Mouse (Mus musculus) lung, embryonic 14.5 days (tissue): Measurements from ENCODE around the gene Pfkm. TPM values are rescaled to one million over a fixed set of nuclear protein-coding genes. Genes with fewer than 3 reads are reported as not detected.

Experiments
- ATAC-seq: fragments of 200-750 bp; cut with Nextera tagmentation; 2 replicates; pipeline ENCODE4 v1.8.0; 2017; ENCODE audit warnings: mild to moderate bottlenecking, moderate TSS enrichment, moderate library complexity; ENCODE audit not compliant: insufficient read depth
- DNase-seq: peaks from one replicate; pipeline ENCODE4 v3.0.0-alpha.2; 2015
- H3K27ac ChIP-seq: fragments of 300-500 bp; sonication (generic); 2 replicates; pipeline ENCODE4 v1.5.1; 2014; ENCODE audit warnings: low read depth, mild to moderate bottlenecking, moderate library complexity
- H3K27me3 ChIP-seq: fragments of 300-500 bp; sonication (generic); 2 replicates; pipeline ENCODE4 v1.6.1; 2014; ENCODE audit warnings: low read length, control low read depth; ENCODE audit not compliant: insufficient read depth
- H3K36me3 ChIP-seq: fragments of 300-500 bp; sonication (generic); 2 replicates; pipeline ENCODE4 v1.6.1; 2014; ENCODE audit warnings: control low read depth; ENCODE audit not compliant: insufficient read depth
- H3K4me1 ChIP-seq: fragments of 300-500 bp; sonication (generic); 2 replicates; pipeline ENCODE4 v1.6.1; 2014; ENCODE audit warnings: antibody characterized with exemption, control low read depth; ENCODE audit not compliant: insufficient read depth
- H3K4me2 ChIP-seq: fragments of 300-500 bp; sonication (generic); 2 replicates; pipeline ENCODE4 v1.6.1; 2014; ENCODE audit warnings: mild to moderate bottlenecking
- H3K4me3 ChIP-seq: fragments of 300-500 bp; sonication (generic); 2 replicates; pipeline ENCODE4 v1.5.1; 2014; ENCODE audit warnings: low read depth, low read length
- H3K9ac ChIP-seq: fragments of 300-500 bp; sonication (generic); 2 replicates; pipeline ENCODE4 v1.6.1; 2014
- H3K9me3 ChIP-seq: fragments of 300-500 bp; sonication (generic); 2 replicates; pipeline ENCODE4 v1.6.1; 2016; ENCODE audit warnings: low read depth, low read length, control low read depth
- CTCF ChIP-seq: IDR thresholded peaks from 2 replicates; pipeline ENCODE4 v1.5.1; 2016; ENCODE audit warnings: antibody characterized with exemption, low read depth
- WGBS: fragments of 180-500 bp; shearing (Covaris S2); extraction: QIAGEN DNeasy Blood & Tissue Kit; methylation state at CpG from one replicate; pipeline ENCODE4 v1.1.7; 2014; 5-methylcytosine and 5-hydroxymethylcytosine counted together
- polyA plus RNA-seq: library from polyadenylated mRNA; unstranded; fragments of >200 nt; fragmentation: Nextera tagmentation; extraction: Ambion mirVana; gene quantifications from 2 replicates; pipeline ENCODE4 v1.2.1, GENCODE M21; 2014

Gene Pfkm
- polyA plus RNA-seq, 1 experiment from 2014 or later: 26.2 TPM

GRCm38 (mm10) chr15:98076901-98077300, 15.5 kb upstream of the Pfkm start:
- no peak overlapping the region for H3K27ac ChIP-seq
- H3K36me3 ChIP-seq: peaks cover 71% of the 10 kb centered on the region
- WGBS: 88% methylated on average over 6 of the region's 6 CpGs
- no peak overlapping the region for H3K9ac ChIP-seq
- TF ChIP-seq CTCF: no peak
- no peaks in the 10 kb centered on the region for H3K27me3 ChIP-seq
- H3K4me2 ChIP-seq: no peak overlapping the region
- H3K9me3 ChIP-seq: no peaks in the 10 kb centered on the region
- no peaks in the 10 kb centered on the region for H3K4me1 ChIP-seq
- no peak for DNase-seq
- H3K4me3 ChIP-seq: no peak overlapping the region
- no peak for ATAC-seq

DNA sequence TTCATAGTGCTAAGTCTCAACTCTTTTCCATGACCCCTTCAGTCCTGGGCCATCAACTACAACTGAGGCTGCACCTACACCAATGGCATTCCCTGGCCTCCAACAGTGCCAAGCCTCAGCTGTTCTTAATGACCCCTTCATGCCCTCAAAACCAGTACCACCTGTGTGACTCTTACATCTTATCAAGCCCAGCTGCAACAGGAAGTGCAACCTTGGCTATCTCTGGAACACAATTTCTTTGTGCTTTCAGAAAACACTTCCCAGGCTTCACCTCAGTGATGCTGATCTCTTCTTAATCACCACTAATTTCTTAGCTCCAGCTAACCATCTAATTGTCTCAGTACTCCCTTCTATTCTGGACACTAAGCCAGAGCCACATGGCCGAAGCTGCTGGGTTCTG, 3.5 kb upstream of the Pfkm start:
- DNase-seq (no peak), ATAC-seq (no peak)
- Histone ChIP-seq H3K9me3 (no peaks in the 10 kb centered on the region), H3K4me1 (peaks cover 7% of the 10 kb centered on the region; the same call in 1 of the 2 replicates), H3K27me3 (no peaks in the 10 kb centered on the region), H3K4me2 (no peak overlapping the region), H3K4me3 (no peak overlapping the region), H3K9ac (no peak overlapping the region), H3K27ac (no peak overlapping the region), H3K36me3 (peaks cover 38% of the 10 kb centered on the region)
- no peak for TF ChIP-seq CTCF
- 82% methylated on average over 1 of the region's 1 CpGs for WGBS

- WGBS: 73% methylated on average over 9 of the region's 9 CpGs
- Histone ChIP-seq H3K36me3 (peaks cover 32% of the 10 kb centered on the region), H3K4me1 (peaks cover 7% of the 10 kb centered on the region; the same call in 1 of the 2 replicates), H3K9ac (no peak overlapping the region), H3K9me3 (no peaks in the 10 kb centered on the region), H3K27me3 (no peaks in the 10 kb centered on the region), H3K4me3 (no peak overlapping the region), H3K27ac (no peak overlapping the region), H3K4me2 (no peak overlapping the region)
- ATAC-seq (no peak), DNase-seq (peak; percentile 58)
- TF ChIP-seq CTCF: peak; percentile 61
These were observed 2.8 kb upstream of the Pfkm start for GRCm38 (mm10) chr15:98089421-98090183.

DNA sequence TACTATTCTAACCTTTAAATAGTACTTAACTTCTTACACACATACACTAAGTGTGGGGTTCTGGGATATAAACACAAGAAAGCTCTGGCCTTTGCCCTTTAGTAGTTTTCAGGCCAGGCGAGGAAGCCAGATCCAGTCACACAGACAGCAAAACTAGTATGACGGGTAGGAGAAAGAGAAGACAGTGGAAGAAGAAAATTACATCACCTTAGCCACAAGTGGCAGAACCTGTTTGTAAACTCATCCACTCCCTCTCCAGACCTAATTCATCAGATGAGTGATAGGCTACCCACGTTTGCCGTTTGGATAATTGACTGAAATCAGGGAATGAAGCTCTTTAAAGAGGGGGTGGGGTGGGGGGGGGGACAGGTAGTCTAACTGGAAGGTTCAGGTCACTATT, 548 bp upstream of the Pfkm start:
- Histone ChIP-seq H3K27me3 (no peaks in the 10 kb centered on the region), H3K4me3 (peak overlapping the region; percentile 89), H3K9ac (peak overlapping the region; percentile 94), H3K9me3 (no peaks in the 10 kb centered on the region), H3K4me2 (peak overlapping the region; percentile 72), H3K4me1 (peaks cover 7% of the 10 kb centered on the region; the same call in 1 of the 2 replicates), H3K36me3 (peaks cover 11% of the 10 kb centered on the region; the same call in 1 of the 2 replicates), H3K27ac (no peak overlapping the region)
- DNase-seq (no peak), ATAC-seq (no peak)
- WGBS: 21% methylated on average over 4 of the region's 4 CpGs
- TF ChIP-seq CTCF: no peak

DNA sequence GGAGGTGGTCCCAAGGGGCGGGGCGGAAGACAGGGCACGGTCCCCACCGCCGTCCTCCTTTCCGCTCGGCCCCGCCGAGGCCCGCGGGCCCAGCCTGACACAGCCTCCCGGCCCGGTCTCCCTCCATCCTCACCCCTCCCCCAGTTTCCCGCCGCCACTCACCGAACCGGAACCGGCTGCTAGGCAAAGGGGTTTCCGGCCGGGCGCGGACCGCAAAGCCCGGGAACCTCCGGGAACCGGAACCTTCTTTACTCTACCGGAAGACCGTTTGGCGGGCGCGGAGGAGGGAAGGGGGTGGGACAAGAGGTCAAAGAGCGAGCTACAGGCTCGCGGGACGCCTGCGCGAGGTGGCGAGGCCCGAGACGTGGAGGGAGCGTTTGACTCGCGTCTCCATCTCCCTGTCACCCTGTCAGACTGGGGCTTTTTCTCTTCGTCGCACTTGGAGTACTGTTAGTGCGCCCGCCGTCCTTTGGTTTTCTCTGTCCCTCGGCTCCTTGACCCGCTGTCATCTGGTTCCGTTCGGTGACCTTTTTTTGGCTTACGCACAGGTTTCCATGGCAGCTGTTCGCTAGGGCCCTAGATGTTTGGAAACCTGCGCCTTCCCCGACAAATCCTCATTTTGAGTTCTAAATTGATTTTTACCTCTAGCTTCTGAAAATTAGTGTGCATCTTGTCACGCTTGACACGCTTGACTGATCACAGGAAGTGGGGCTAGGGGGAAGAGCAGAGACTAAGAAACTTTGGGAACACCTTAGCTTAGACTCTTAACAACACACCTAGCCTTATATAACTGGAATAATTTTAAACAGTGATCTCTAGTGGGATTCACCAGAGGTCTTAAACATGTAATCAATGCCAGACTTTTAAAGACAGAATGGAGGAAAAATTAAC, 977 bp downstream of the Pfkm start, which contains the start of gene Senp1:
Senp1 (minus strand) TSS at position 624 of the 891 bp plus-strand sequence.
- ATAC-seq (peak; percentile 93), DNase-seq (peak; percentile 92)
- Histone ChIP-seq H3K9me3 (no peaks in the 10 kb centered on the region), H3K4me3 (peak within 1 kb of the TSS; percentile 89), H3K27me3 (no peaks in the 10 kb centered on the region), H3K4me2 (peak within 1 kb of the TSS; percentile 72), H3K4me1 (peaks cover 7% of the 10 kb centered on the region; the same call in 1 of the 2 replicates), H3K27ac (peak within 1 kb of the TSS; percentile 98), H3K9ac (peak within 1 kb of the TSS; percentile 94), H3K36me3 (peaks cover 1% of the 10 kb centered on the region; the same call in 1 of the 2 replicates)
- under 1% methylated on average over 56 of the region's 58 CpGs for WGBS
- no peak for TF ChIP-seq CTCF

GRCm38 (mm10) chr15:98094905-98095304, 2.5 kb downstream of the Pfkm start:
- no peaks in the 10 kb centered on the region for H3K9me3 ChIP-seq
- no peak overlapping the region for H3K4me3 ChIP-seq
- no peaks in the 10 kb centered on the region for H3K27me3 ChIP-seq
- H3K4me2 ChIP-seq: no peak overlapping the region
- DNase-seq: no peak
- TF ChIP-seq CTCF: no peak
- H3K4me1 ChIP-seq: peaks cover 7% of the 10 kb centered on the region; the same call in 1 of the 2 replicates
- H3K9ac ChIP-seq: no peak overlapping the region
- H3K27ac ChIP-seq: no peak overlapping the region
- ATAC-seq: no peak
- H3K36me3 ChIP-seq: no peaks in the 10 kb centered on the region
- 88% methylated on average over 12 of the region's 12 CpGs for WGBS

DNA sequence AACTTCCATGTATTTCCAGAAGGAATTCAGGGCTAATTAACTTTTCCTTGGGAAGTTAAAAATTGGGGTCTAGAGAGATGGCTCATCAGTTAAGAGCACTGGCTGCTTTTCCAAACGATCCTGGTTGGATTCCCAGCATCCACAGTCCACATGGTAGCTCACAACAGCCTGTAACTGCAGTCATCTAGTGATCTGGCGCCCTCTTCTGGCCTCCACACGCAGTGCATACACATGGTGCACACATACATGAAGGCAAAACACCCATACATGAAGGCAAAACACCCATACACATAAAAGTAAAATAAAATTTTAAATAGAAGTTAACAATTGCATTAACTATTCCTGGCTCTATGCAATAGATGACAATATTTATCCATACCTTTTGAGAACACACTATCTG, 4.6 kb downstream of the Pfkm start:
- DNase-seq (no peak), ATAC-seq (no peak)
- WGBS: 49% methylated on average over 3 of the region's 3 CpGs
- peak; percentile 48 for TF ChIP-seq CTCF
- no peak overlapping the region for H3K4me3 ChIP-seq
- H3K27ac ChIP-seq: no peak overlapping the region
- H3K36me3 ChIP-seq: no peaks in the 10 kb centered on the region
- no peak overlapping the region for H3K9ac ChIP-seq
- H3K4me2 ChIP-seq: no peak overlapping the region
- no peaks in the 10 kb centered on the region for H3K27me3 ChIP-seq
- H3K9me3 ChIP-seq: no peaks in the 10 kb centered on the region
- H3K4me1 ChIP-seq: peaks cover 1% of the 10 kb centered on the region; the same call in 1 of the 2 replicates
